Mouse (Mus musculus) MEL (cell line): Measurements from ENCODE around the gene Dennd1a. TPM values are rescaled to one million over a fixed set of nuclear protein-coding genes. Genes with fewer than 3 reads are reported as not detected.

Experiments
- DNase-seq: peaks from one replicate; pipeline ENCODE4 v3.0.0; 2011; ENCODE audit warnings: low read depth, low spot score
- H3K27ac ChIP-seq: 2 replicates; pipeline ENCODE4 v1.5.1; 2012; ENCODE audit warnings: low read depth, mild to moderate bottlenecking, control low read depth, low read length, moderate library complexity; ENCODE audit not compliant: control insufficient read depth
- H3K27me3 ChIP-seq, 2 experiments: fragments of 150-350 bp in 1 of 2; sonication (generic) in 1 of 2; 2 replicates each; pipeline ENCODE4 v1.6.1; 2012; ENCODE audit warnings: low read length in 2 of 2, mild to moderate bottlenecking in 2 of 2, improper control_type of control experiment in 1 of 2, moderate library complexity in 1 of 2; ENCODE audit not compliant: insufficient read depth in 2 of 2, control insufficient read depth in 1 of 2
- H3K36me3 ChIP-seq, 2 experiments: 2 replicates each; pipeline ENCODE4 v1.6.1; 2012 to 2014; ENCODE audit warnings: low read length in 2 of 2, improper control_type of control experiment in 1 of 2, inconsistent platforms in 1 of 2, mild to moderate bottlenecking in 1 of 2; ENCODE audit not compliant: insufficient read depth in 2 of 2, control insufficient read depth in 1 of 2
- H3K4me1 ChIP-seq, 2 experiments: fragments of 150-350 bp in 1 of 2; sonication (generic) in 1 of 2; 2 replicates each; pipeline ENCODE4 v1.6.1; 2012; ENCODE audit warnings: low read length in 2 of 2, improper control_type of control experiment in 1 of 2, mild to moderate bottlenecking in 1 of 2; ENCODE audit not compliant: insufficient read depth in 2 of 2, control insufficient read depth in 1 of 2
- H3K4me3 ChIP-seq, 2 experiments: fragments of 150-350 bp in 1 of 2; sonication (generic) in 1 of 2; 2 replicates each; pipeline ENCODE4 v1.5.1; 2012; ENCODE audit warnings: low read depth in 2 of 2, low read length in 2 of 2, mild to moderate bottlenecking in 2 of 2, moderate library complexity in 2 of 2, control low read depth in 1 of 2, improper control_type of control experiment in 1 of 2; ENCODE audit not compliant: control insufficient read depth in 1 of 2, insufficient read depth in 1 of 2
- H3K79me2 ChIP-seq: 2 replicates; pipeline ENCODE4 v1.6.1; 2012; ENCODE audit warnings: mild to moderate bottlenecking, low read length, moderate library complexity; ENCODE audit not compliant: control insufficient read depth, poor library complexity, insufficient read depth
- H3K9ac ChIP-seq: 2 replicates; pipeline ENCODE4 v1.6.1; 2012; ENCODE audit warnings: low read depth, mild to moderate bottlenecking, control low read depth, low read length, moderate library complexity; ENCODE audit not compliant: control insufficient read depth, poor library complexity, severe bottlenecking
- H3K9me3 ChIP-seq: fragments of 150-350 bp; sonication (generic); replicated peaks from 2 replicates; pipeline ENCODE4 v1.6.1; 2012; ENCODE audit warnings: mild to moderate bottlenecking, low read length, improper control_type of control experiment, moderate library complexity; ENCODE audit not compliant: insufficient read depth
- BHLHE40 ChIP-seq: IDR thresholded peaks from 2 replicates; pipeline ENCODE4 v1.6.1; 2012; ENCODE audit warnings: low read depth, mild to moderate bottlenecking, inconsistent platforms, low read length, improper control_type of control experiment, borderline replicate concordance
- CHD1 ChIP-seq: IDR thresholded peaks from 2 replicates; pipeline ENCODE4 v1.6.1; 2012; ENCODE audit warnings: low read depth, mild to moderate bottlenecking, inconsistent platforms, low read length, improper control_type of control experiment
- CHD2 ChIP-seq: IDR thresholded peaks from 2 replicates; pipeline ENCODE4 v1.6.1; 2011; ENCODE audit warnings: low read length, improper control_type of control experiment
- E2F4 ChIP-seq: IDR thresholded peaks from 2 replicates; pipeline ENCODE4 v1.6.1; 2011; ENCODE audit warnings: low read depth, low read length, improper control_type of control experiment, borderline replicate concordance
- ELF1 ChIP-seq: IDR thresholded peaks from 2 replicates; pipeline ENCODE4 v1.6.1; 2014; ENCODE audit warnings: low read depth, mild to moderate bottlenecking, inconsistent platforms, low read length, improper control_type of control experiment, moderate library complexity
- EP300 ChIP-seq, 2 experiments: IDR thresholded peaks; 2 replicates each; pipeline ENCODE4 v1.6.1; 2011; ENCODE audit warnings: improper control_type of control experiment in 2 of 2, low read length in 2 of 2, low read depth in 1 of 2, mild to moderate bottlenecking in 1 of 2
- GATA1 ChIP-seq: IDR thresholded peaks from 2 replicates; pipeline ENCODE4 v1.6.1; 2011; ENCODE audit warnings: low read depth, low read length, improper control_type of control experiment
- HCFC1 ChIP-seq: IDR thresholded peaks from 2 replicates; pipeline ENCODE4 v1.6.1; 2012; ENCODE audit warnings: low read depth, mild to moderate bottlenecking, inconsistent platforms, low read length, improper control_type of control experiment, moderate library complexity
- KAT2A ChIP-seq: conservative IDR thresholded peaks from 2 replicates; pipeline ENCODE4 v1.6.1; 2012; ENCODE audit warnings: low read depth, low read length, improper control_type of control experiment, inconsistent platforms
- MAZ ChIP-seq: IDR thresholded peaks from 2 replicates; pipeline ENCODE4 v1.6.1; 2012; ENCODE audit warnings: low read depth, mild to moderate bottlenecking, inconsistent platforms, low read length, improper control_type of control experiment
- MEF2A ChIP-seq: IDR thresholded peaks from 2 replicates; pipeline ENCODE4 v1.6.1; 2014; ENCODE audit warnings: low read depth, mild to moderate bottlenecking, inconsistent platforms, low read length, improper control_type of control experiment; ENCODE audit not compliant: poor library complexity, insufficient replicate concordance, severe bottlenecking; ENCODE audit errors: extremely low read depth
- MYB ChIP-seq: IDR thresholded peaks from 2 replicates; pipeline ENCODE4 v1.6.1; 2011; ENCODE audit warnings: mild to moderate bottlenecking, low read depth, low read length, improper control_type of control experiment
- NELFE ChIP-seq: IDR thresholded peaks from 2 replicates; pipeline ENCODE4 v1.6.1; 2011; ENCODE audit warnings: low read depth, low read length, improper control_type of control experiment
- RAD21 ChIP-seq: IDR thresholded peaks from 2 replicates; pipeline ENCODE4 v1.6.1; 2011; ENCODE audit warnings: mild to moderate bottlenecking, low read depth, low read length, improper control_type of control experiment
- RCOR1 ChIP-seq: IDR thresholded peaks from 2 replicates; pipeline ENCODE4 v1.6.1; 2012; ENCODE audit warnings: low read depth, mild to moderate bottlenecking, inconsistent platforms, low read length, improper control_type of control experiment
- SIN3A ChIP-seq: IDR thresholded peaks from 2 replicates; pipeline ENCODE4 v1.6.1; 2012; ENCODE audit warnings: low read length, improper control_type of control experiment, inconsistent platforms
- TCF12 ChIP-seq: IDR thresholded peaks from 2 replicates; pipeline ENCODE4 v1.6.1; 2014; ENCODE audit warnings: low read depth, mild to moderate bottlenecking, inconsistent platforms, low read length, improper control_type of control experiment, moderate library complexity
- ZKSCAN1 ChIP-seq: IDR thresholded peaks from 2 replicates; pipeline ENCODE4 v1.6.1; 2012; ENCODE audit warnings: low read depth, mild to moderate bottlenecking, inconsistent platforms, low read length, improper control_type of control experiment, moderate library complexity
- ZNF384 ChIP-seq: IDR thresholded peaks from 2 replicates; pipeline ENCODE4 v1.6.1; 2012; ENCODE audit warnings: low read depth, mild to moderate bottlenecking, inconsistent platforms, low read length, improper control_type of control experiment
- polyA plus RNA-seq, 2 experiments: library from polyadenylated mRNA; stranded (reverse) in 1 of 2; unstranded in 1 of 2; fragments of >175 nt in 1 of 2; fragments of >200 nt in 1 of 2; gene quantifications; 2 replicates each; pipeline versions ENCODE4 v1.2.1 to v1.2.4; 2012; ENCODE audit warnings: low replicate concordance in 2 of 2, low read depth in 1 of 2; ENCODE audit not compliant: insufficient read length in 2 of 2, insufficient read depth in 1 of 2, missing spikeins in 1 of 2
- total RNA-seq: library from RNA; depleted of rRNA; stranded (reverse); fragments of 300-350 nt; gene quantifications from 2 replicates; pipeline ENCODE4 v1.2.3, GENCODE M21; 2012

The Dennd1a gene
- total and polyA plus RNA-seq, 3 experiments: 5.0 to 21.8 TPM; not detected in 1

GRCm38 (mm10) chr2:38003183-38003680 is 284.0 kb downstream of the Dennd1a start:
- no peaks in the 10 kb centered on the region; a peak in 1 of 4 replicates for H3K36me3 ChIP-seq
- TF ChIP-seq CHD2: no peak
- no peak for TF ChIP-seq MAZ
- no peak overlapping the region for H3K9ac ChIP-seq
- H3K9me3 ChIP-seq: no peaks in the 10 kb centered on the region
- H3K4me1 ChIP-seq: peaks cover 0 to 3% of the 10 kb centered on the region in 2 experiments; a peak in 1 of 4 replicates
- no peak overlapping the region for H3K27ac ChIP-seq
- DNase-seq: no peak
- H3K27me3 ChIP-seq: no peaks in the 10 kb centered on the region
- no peaks in the 10 kb centered on the region for H3K79me2 ChIP-seq
- no peak overlapping the region for H3K4me3 ChIP-seq

- TF ChIP-seq BHLHE40 (no peak), RCOR1 (no peak), NELFE (no peak), CHD1 (no peak)
- Histone ChIP-seq H3K27me3 (no peaks in the 10 kb centered on the region), H3K79me2 (no peaks in the 10 kb centered on the region), H3K4me1 (peaks cover 0 to 3% of the 10 kb centered on the region in 2 experiments; a peak in 1 of 4 replicates), H3K9me3 (no peaks in the 10 kb centered on the region), H3K36me3 (no peaks in the 10 kb centered on the region; a peak in 1 of 4 replicates), H3K27ac (no peak overlapping the region), H3K9ac (no peak overlapping the region), H3K4me3 (no peak overlapping the region)
- DNase-seq: no peak
These were observed 286.2 kb downstream of the Dennd1a start for GRCm38 (mm10) chr2:38001004-38001403.

DNA sequence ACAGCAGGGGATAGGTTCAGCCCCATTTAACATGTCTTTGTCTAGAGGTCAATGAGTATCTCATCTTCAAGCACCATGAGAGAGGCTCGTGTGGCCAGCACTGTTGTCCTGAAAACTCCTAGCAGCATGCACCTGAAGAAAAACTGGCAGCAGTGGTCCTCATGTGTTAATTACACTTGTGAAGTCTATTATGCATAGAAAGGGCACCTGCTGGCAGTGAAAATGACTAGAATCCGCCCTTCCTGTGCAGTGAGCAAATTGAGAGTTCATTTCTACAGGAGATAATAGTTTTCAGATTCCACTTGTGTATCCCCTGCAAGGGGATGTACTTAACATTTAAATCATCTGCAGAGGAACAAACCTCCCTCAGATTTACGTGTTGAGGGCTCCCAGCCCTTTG is 289.2 kb downstream of the Dennd1a start:
- DNase-seq: no peak
- TF ChIP-seq ZNF384 (no peak), KAT2A (no peak), TCF12 (no peak), E2F4 (no peak), CHD1 (no peak), EP300 (IDR thresholded peaks at IDR 0.05; ENCODE audit: low read depth in 1 of 2, low read length in 2 of 2) (no peak), MYB (no peak), ZKSCAN1 (no peak), HCFC1 (no peak), GATA1 (no peak), ELF1 (no peak), SIN3A (no peak), RAD21 (no peak), MEF2A (no peak)
- H3K36me3 ChIP-seq: no peaks in the 10 kb centered on the region; a peak in 1 of 4 replicates

More for the DNA sequence above, 289.2 kb downstream of the Dennd1a start:
- H3K4me3 ChIP-seq: no peak overlapping the region
- H3K4me1 ChIP-seq: peaks cover 0 to 3% of the 10 kb centered on the region in 2 experiments; a peak in 1 of 4 replicates
- H3K9ac ChIP-seq: no peak overlapping the region
- no peaks in the 10 kb centered on the region for H3K79me2 ChIP-seq
- no peak overlapping the region for H3K27ac ChIP-seq
- no peaks in the 10 kb centered on the region for H3K9me3 ChIP-seq
- H3K27me3 ChIP-seq: no peaks in the 10 kb centered on the region
